Comparison of ENCODE assay signal across 8 mouse cellular contexts in genomic region chr16:62786621-62787331, GRCm38 (mm10). TPM values are rescaled to one million over a fixed set of nuclear protein-coding genes. Genes with fewer than 3 reads are reported as not detected.
A peak's percentile ranks its signal among the peaks of the same experiment; 100 is the strongest.
DNase-seq lines count a peak whose midpoint lies in the region; ATAC-seq and TF ChIP-seq lines count a peak whose summit lies in the region.

TSS of gene Nsun3 (minus strand) at chr16:62786818.

- H3K4me2 ChIP-seq in embryonic facial prominence, embryonic 14.5 days (ENCODE audit: low read depth, low read length), result peak within 1 kb of the TSS; percentile 77
- H3K4me2 ChIP-seq in limb, embryonic 13.5 days (replicated peaks), result peak within 1 kb of the TSS; percentile 73
- peak within 1 kb of the TSS; percentile 78 for H3K4me2 ChIP-seq in midbrain, embryonic 16.5 days (ENCODE audit: low read length)

- TF ChIP-seq POLR2A in heart, adult 2 months (IDR thresholded peaks at IDR 0.05; ENCODE audit: insufficient read depth, low read depth, low read length), result peak; percentile 98

- peaks cover 4% of the 10 kb centered on the region; the same call in 1 of the 2 replicates for H3K4me1 ChIP-seq in embryonic facial prominence, embryonic 14.5 days (ENCODE audit: control insufficient read depth, insufficient read depth, low read length)
- H3K4me1 ChIP-seq in heart, adult 2 months (ENCODE audit: control insufficient read depth, insufficient read depth, low read length), result peaks cover 5% of the 10 kb centered on the region
- peaks cover 18% of the 10 kb centered on the region for H3K4me1 ChIP-seq in limb, embryonic 13.5 days
- H3K4me1 ChIP-seq in midbrain, embryonic 16.5 days (ENCODE audit: control insufficient read depth, insufficient read depth, low read length), result peaks cover 26% of the 10 kb centered on the region

- no peak for TF ChIP-seq CTCF in heart, adult 2 months (IDR thresholded peaks at IDR 0.05)

- H3K36me3 ChIP-seq in embryonic facial prominence, embryonic 14.5 days (ENCODE audit: control insufficient read depth, insufficient read depth, low read length), result no peaks in the 10 kb centered on the region
- peaks cover 3% of the 10 kb centered on the region; the same call in 1 of the 2 replicates for H3K36me3 ChIP-seq in heart, adult 2 months (ENCODE audit: control insufficient read depth, insufficient read depth, low read length)
- no peaks in the 10 kb centered on the region for H3K36me3 ChIP-seq in limb, embryonic 13.5 days
- no peaks in the 10 kb centered on the region for H3K36me3 ChIP-seq in midbrain, embryonic 16.5 days (ENCODE audit: control insufficient read depth, insufficient read depth, low read length)

- no peaks in the 10 kb centered on the region for H3K79me2 ChIP-seq in heart, adult 2 months (replicated peaks; ENCODE audit: control insufficient read depth, insufficient read depth, low read length)

- 3% methylated on average over 41 of the region's 41 CpGs for WGBS in embryonic facial prominence, embryonic 14.5 days
- 2% methylated on average over 41 of the region's 41 CpGs for WGBS in heart, adult 2 months
- 2% methylated on average over 41 of the region's 41 CpGs for WGBS in limb, embryonic 13.5 days
- WGBS in midbrain, embryonic 16.5 days, result 1% methylated on average over 41 of the region's 41 CpGs

- DNase-seq in 3T3-L1 (ENCODE audit: low read depth, low spot score), result peak; percentile 99
- peak; percentile 57 to 78 for DNase-seq in adrenal gland, postnatal 4 days (ENCODE audit: low spot score in 2 of 2)
- DNase-seq in embryonic facial prominence, embryonic 14.5 days (ENCODE audit: low spot score), result peak; percentile 99
- DNase-seq in heart, adult 2 months, result peak; percentile 89 to 95
- peak; percentile 93 to 95 for DNase-seq in kidney, adult 8-10 months
- DNase-seq in spleen, postnatal 10 days (ENCODE audit: low spot score in 2 of 2), result peak; percentile 75 to 92

- intact Hi-C loops in heart, adult 2 months (cut with DNase I), result loop anchor here (1.0 to 2.0 kb wide), 2 partner anchors 61 to 68 kb away; partner anchors contain the start of genes Arl13b and Pros1

- H3K27me3 ChIP-seq in embryonic facial prominence, embryonic 14.5 days (replicated peaks; ENCODE audit: control insufficient read depth, insufficient read depth, low read length), result no peaks in the 10 kb centered on the region
- no peaks in the 10 kb centered on the region for H3K27me3 ChIP-seq in heart, adult 2 months (ENCODE audit: control insufficient read depth, insufficient read depth, low read length)
- no peaks in the 10 kb centered on the region for H3K27me3 ChIP-seq in limb, embryonic 13.5 days
- H3K27me3 ChIP-seq in midbrain, embryonic 16.5 days (ENCODE audit: control insufficient read depth, insufficient read depth, low read depth, low read length), result no peaks in the 10 kb centered on the region

- peak within 1 kb of the TSS; percentile 90 for H3K27ac ChIP-seq in embryonic facial prominence, embryonic 14.5 days (replicated peaks; ENCODE audit: low read depth, low read length)
- peak within 1 kb of the TSS; percentile 92 for H3K27ac ChIP-seq in heart, adult 2 months
- peak within 1 kb of the TSS; percentile 90 for H3K27ac ChIP-seq in limb, embryonic 13.5 days
- peak within 1 kb of the TSS; percentile 85 for H3K27ac ChIP-seq in midbrain, embryonic 16.5 days (ENCODE audit: low read length)

- no peaks in the 10 kb centered on the region for H3K9me3 ChIP-seq in embryonic facial prominence, embryonic 14.5 days (ENCODE audit: control insufficient read depth, low read length)
- H3K9me3 ChIP-seq in limb, embryonic 13.5 days, result no peaks in the 10 kb centered on the region
- H3K9me3 ChIP-seq in midbrain, embryonic 16.5 days (replicated peaks; ENCODE audit: control insufficient read depth, low read length, poor library complexity, severe bottlenecking), result no peaks in the 10 kb centered on the region

- peak within 1 kb of the TSS; percentile 91 for H3K9ac ChIP-seq in embryonic facial prominence, embryonic 14.5 days (ENCODE audit: low read depth, low read length)
- peak within 1 kb of the TSS; percentile 99 for H3K9ac ChIP-seq in heart, adult 2 months (ENCODE audit: low read depth, low read length)
- H3K9ac ChIP-seq in limb, embryonic 13.5 days, result peak within 1 kb of the TSS; percentile 84
- H3K9ac ChIP-seq in midbrain, embryonic 16.5 days (ENCODE audit: low read depth, low read length), result peak within 1 kb of the TSS; percentile 83

- peak; percentile 76; the same call in 1 of the 2 replicates for TF ChIP-seq EP300 in heart, adult 2 months (IDR thresholded peaks at IDR 0.05; ENCODE audit: insufficient read depth, low read depth, low read length)

- peak within 1 kb of the TSS; percentile 84 for H3K4me3 ChIP-seq in embryonic facial prominence, embryonic 14.5 days (ENCODE audit: low read depth, low read length)
- peak within 1 kb of the TSS; percentile 63 for H3K4me3 ChIP-seq in heart, adult 2 months
- H3K4me3 ChIP-seq in limb, embryonic 13.5 days, result peak within 1 kb of the TSS; percentile 77
- peak within 1 kb of the TSS; percentile 67 for H3K4me3 ChIP-seq in midbrain, embryonic 16.5 days (ENCODE audit: low read depth, low read length)

- ATAC-seq in embryonic facial prominence, embryonic 14.5 days (ENCODE audit: low read depth), result peak; percentile 97
- peak; percentile 98 for ATAC-seq in limb, embryonic 13.5 days (ENCODE audit: low FRiP score, low read depth)
- peak; percentile 98 for ATAC-seq in midbrain, embryonic 16.5 days

RNA-seq across cellular contexts. Expression of gene Nsun3, which starts in this region (rescaled TPM):
- 10 to 100 TPM; 14.5 to 19.7 TPM for total RNA-seq in adrenal gland, postnatal 4 days (2021)
- 7.3 and 10.2 TPM in 2 replicates for polyA plus RNA-seq in embryonic facial prominence, embryonic 14.5 days (2014; fragmentation: Nextera tagmentation; extraction: Ambion mirVana)
- 1 to 10 TPM; 3.7 to 5.3 TPM for total RNA-seq in heart, adult 2 months (2021)
- 3.0 and 5.7 TPM in 2 replicates for polyA plus RNA-seq in heart, adult 2 months (2012; rRNA removed)
- polyA plus RNA-seq in limb, embryonic 13.5 days (2015; fragmentation: Nextera tagmentation; extraction: Ambion mirVana), result 7.0 and 7.1 TPM in 2 replicates
- polyA plus RNA-seq in midbrain, embryonic 16.5 days (2015; fragmentation: Nextera tagmentation; extraction: Ambion mirVana), result 10.0 and 11.7 TPM in 2 replicates

Comparison
In these comparisons a context has a peak if more than half of its experiments do, and no peak if none do; other contexts are left out.
1. Peak in every context shown above with its lines: DNase-seq, ATAC-seq, H3K4me3 ChIP-seq and H3K27ac ChIP-seq.